Mouse (Mus musculus) lung, embryonic 15.5 days (tissue): ENCODE data around the gene Cd2bp2. TPM values are rescaled to one million over a fixed set of nuclear protein-coding genes. Genes with fewer than 3 reads are reported as not detected.

Experiments
- ATAC-seq: fragments of 200-750 bp; cut with Nextera tagmentation; 2 replicates; pipeline ENCODE4 v1.8.0; 2017; ENCODE audit warnings: moderate number of reproducible peaks, borderline replicate concordance; ENCODE audit not compliant: low FRiP score, low TSS enrichment; ENCODE audit errors: extremely low read depth
- H3K27ac ChIP-seq: fragments of 300-500 bp; sonication (generic); 2 replicates; pipeline ENCODE4 v1.5.1; 2015; ENCODE audit warnings: moderate library complexity, mild to moderate bottlenecking, inconsistent platforms
- H3K27me3 ChIP-seq: fragments of 300-500 bp; sonication (generic); 2 replicates; pipeline ENCODE4 v1.6.1; 2015; ENCODE audit warnings: inconsistent platforms
- H3K36me3 ChIP-seq: fragments of 300-500 bp; sonication (generic); 2 replicates; pipeline ENCODE4 v1.6.1; 2015; ENCODE audit warnings: inconsistent platforms
- H3K4me1 ChIP-seq: fragments of 300-500 bp; sonication (generic); 2 replicates; pipeline ENCODE4 v1.6.1; 2015; ENCODE audit warnings: inconsistent platforms
- H3K4me2 ChIP-seq: fragments of 300-500 bp; sonication (generic); 2 replicates; pipeline ENCODE4 v1.6.1; 2015; ENCODE audit warnings: inconsistent platforms, mild to moderate bottlenecking, moderate library complexity
- H3K4me3 ChIP-seq: fragments of 300-500 bp; sonication (generic); 2 replicates; pipeline ENCODE4 v1.5.1; 2015; ENCODE audit warnings: mild to moderate bottlenecking, inconsistent platforms
- H3K9ac ChIP-seq: fragments of 300-500 bp; sonication (generic); 2 replicates; pipeline ENCODE4 v1.6.1; 2015; ENCODE audit warnings: inconsistent platforms
- H3K9me3 ChIP-seq: fragments of 300-500 bp; sonication (generic); 2 replicates; pipeline ENCODE4 v1.6.1; 2016; ENCODE audit warnings: inconsistent platforms
- WGBS: fragments of 180-500 bp; shearing (Covaris S2); methylation state at CpG from one replicate; pipeline ENCODE4 v1.1.7; 2015; 5-methylcytosine and 5-hydroxymethylcytosine counted together
- polyA plus RNA-seq: library from polyadenylated mRNA; unstranded; fragments of >200 nt; fragmentation: Nextera tagmentation; extraction: Ambion mirVana; gene quantifications from 2 replicates; pipeline ENCODE4 v1.2.1, GENCODE M21; 2015

The Cd2bp2 gene
- 61.7 and 63.6 TPM in 2 replicates for polyA plus RNA-seq

- Histone ChIP-seq H3K9ac (peak within 1 kb of the TSS; percentile 60), H3K4me2 (peak within 1 kb of the TSS; percentile 73), H3K9me3 (no peaks in the 10 kb centered on the region), H3K27me3 (no peaks in the 10 kb centered on the region), H3K4me1 (peaks cover 20% of the 10 kb centered on the region), H3K4me3 (peak within 1 kb of the TSS; percentile 70), H3K27ac (peak within 1 kb of the TSS; percentile 87), H3K36me3 (peaks cover 74% of the 10 kb centered on the region)
- under 1% methylated on average over 51 of the region's 51 CpGs for WGBS
- peak; percentile 94 for ATAC-seq
Measured at GRCm38 (mm10) chr7:127195544-127196295, at the start of gene Cd2bp2. Gene Cd2bp2 (minus strand): TSS chr7:127196050.

- H3K9ac ChIP-seq = peak overlapping the region; percentile 95
- H3K36me3 ChIP-seq = peaks cover 14% of the 10 kb centered on the region
- WGBS = 9% methylated on average over 27 of the region's 33 CpGs
- H3K4me2 ChIP-seq = peak overlapping the region; percentile 83
- peaks cover 26% of the 10 kb centered on the region for H3K4me1 ChIP-seq
- peak overlapping the region; percentile 94 for H3K27ac ChIP-seq
- no peaks in the 10 kb centered on the region for H3K9me3 ChIP-seq
- peak overlapping the region; percentile 92 for H3K4me3 ChIP-seq
- ATAC-seq = peak; percentile 85
- no peaks in the 10 kb centered on the region for H3K27me3 ChIP-seq
Measured at GRCm38 (mm10) chr7:127244658-127245510, 49.0 kb upstream of the Cd2bp2 start.

DNA sequence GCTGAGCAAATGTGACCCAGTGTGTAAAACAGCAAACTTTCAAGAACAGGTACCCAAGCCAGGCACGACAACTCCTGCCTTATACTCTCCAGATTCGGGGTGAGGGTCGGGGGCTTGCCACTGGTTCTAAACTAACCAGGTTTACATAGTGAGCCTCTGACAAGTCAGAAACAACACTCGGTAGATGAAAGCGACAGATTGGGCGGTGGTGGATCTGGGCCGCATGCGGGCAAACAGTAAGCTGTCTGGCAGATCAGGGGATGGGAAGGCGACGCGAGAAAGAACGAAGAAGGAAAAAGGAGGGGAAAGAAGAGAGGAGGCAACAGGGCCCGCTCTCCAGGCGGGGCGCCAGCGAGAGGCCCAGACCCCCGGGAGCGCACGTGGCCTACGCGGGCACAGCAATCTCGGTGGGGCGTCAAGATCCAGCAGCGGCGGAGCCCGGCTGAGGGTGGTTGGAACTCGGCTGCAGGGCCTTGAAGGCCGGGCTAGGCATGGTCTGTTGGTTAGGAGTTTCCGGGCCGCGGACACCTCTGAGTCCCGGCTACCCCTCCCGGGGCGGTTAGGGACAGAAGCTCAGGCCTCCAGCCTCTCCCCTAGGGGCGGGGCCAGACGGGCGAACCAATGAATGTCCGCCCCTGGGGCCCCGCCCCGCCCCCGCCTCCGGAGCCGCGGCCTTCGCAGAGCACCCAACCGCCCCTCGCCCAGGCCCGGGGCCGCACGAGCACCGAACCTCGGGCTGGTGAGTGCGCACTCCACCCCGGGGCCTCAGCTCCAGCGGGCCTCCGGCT lies 48.2 kb upstream of the Cd2bp2 start, which contains the start of gene Zfp771:
Zfp771 (plus strand) TSS at position 405 of the 788 bp plus-strand sequence.
- under 1% methylated on average over 53 of the region's 56 CpGs for WGBS
- peak within 1 kb of the TSS; percentile 94 for H3K27ac ChIP-seq
- peak within 1 kb of the TSS; percentile 92 for H3K4me3 ChIP-seq
- H3K27me3 ChIP-seq = no peaks in the 10 kb centered on the region
- no peaks in the 10 kb centered on the region for H3K9me3 ChIP-seq
- peaks cover 11% of the 10 kb centered on the region for H3K36me3 ChIP-seq
- H3K4me2 ChIP-seq = peak within 1 kb of the TSS; percentile 83
- H3K4me1 ChIP-seq = peaks cover 26% of the 10 kb centered on the region
- peak; percentile 96 for ATAC-seq
- peak within 1 kb of the TSS; percentile 95 for H3K9ac ChIP-seq

- Histone ChIP-seq H3K27me3 (no peaks in the 10 kb centered on the region), H3K4me1 (peaks cover 26% of the 10 kb centered on the region), H3K36me3 (peaks cover 14% of the 10 kb centered on the region), H3K27ac (peak overlapping the region; percentile 94), H3K9me3 (no peaks in the 10 kb centered on the region), H3K4me2 (peak overlapping the region; percentile 83), H3K9ac (peak overlapping the region; percentile 95), H3K4me3 (peak overlapping the region; percentile 92)
- WGBS = 36% methylated on average over 2 of the region's 2 CpGs
- no peak for ATAC-seq
Measured at GRCm38 (mm10) chr7:127243361-127243867, 47.6 kb upstream of the Cd2bp2 start.

- Histone ChIP-seq H3K4me2 (peak overlapping the region; percentile 66), H3K9me3 (no peaks in the 10 kb centered on the region), H3K4me1 (peaks cover 32% of the 10 kb centered on the region), H3K4me3 (no peak overlapping the region), H3K9ac (0 out of 2 replicates have a peak overlapping the region, but pooled peaks have one; percentile 7), H3K27ac (no peak overlapping the region), H3K36me3 (peaks cover 51% of the 10 kb centered on the region), H3K27me3 (no peaks in the 10 kb centered on the region)
- 95% methylated on average over 2 of the region's 2 CpGs for WGBS
- ATAC-seq = no peak
Measured at GRCm38 (mm10) chr7:127234777-127235176, 38.9 kb upstream of the Cd2bp2 start.

- WGBS = 1% methylated on average over 9 of the region's 9 CpGs
Measured at GRCm38 (mm10) chr7:127233765-127234164, 37.9 kb upstream of the Cd2bp2 start.

DNA sequence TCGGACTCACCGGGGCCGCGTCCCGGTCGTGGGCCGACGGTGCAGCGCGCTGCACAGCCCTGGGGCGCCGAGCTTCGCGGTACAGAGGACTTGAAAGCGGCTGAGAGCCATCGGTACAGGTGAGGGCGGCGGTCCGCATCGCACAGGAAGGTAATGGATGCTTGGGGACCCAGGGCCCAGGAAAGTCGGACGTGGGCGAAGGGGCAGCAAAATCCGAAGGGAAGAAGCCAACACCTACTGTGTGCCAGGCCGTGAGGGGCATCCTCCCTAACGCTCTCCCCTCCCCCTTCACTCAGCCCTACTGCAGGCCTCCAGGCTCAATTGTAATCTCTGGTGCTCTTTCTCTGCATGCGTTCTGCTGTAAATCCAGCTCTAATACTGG lies 37.5 kb upstream of the Cd2bp2 start:
- Histone ChIP-seq H3K4me2 (peak overlapping the region; percentile 66), H3K36me3 (peaks cover 49% of the 10 kb centered on the region), H3K27ac (peak overlapping the region; percentile 99), H3K4me1 (peaks cover 33% of the 10 kb centered on the region), H3K9me3 (no peaks in the 10 kb centered on the region), H3K9ac (peak overlapping the region; percentile 94), H3K27me3 (no peaks in the 10 kb centered on the region), H3K4me3 (peak overlapping the region; percentile 95)
- under 1% methylated on average over 27 of the region's 27 CpGs for WGBS
- peak; percentile 24; the same call in 1 of the 2 replicates for ATAC-seq

More at GRCm38 (mm10) chr7:127233765-127234164, 37.9 kb upstream of the Cd2bp2 start:
- H3K27ac ChIP-seq = peak overlapping the region; percentile 99
- H3K36me3 ChIP-seq = peaks cover 53% of the 10 kb centered on the region
- peaks cover 33% of the 10 kb centered on the region for H3K4me1 ChIP-seq
- peak overlapping the region; percentile 95 for H3K4me3 ChIP-seq
- peak overlapping the region; percentile 66 for H3K4me2 ChIP-seq
- ATAC-seq = no peak
- H3K9ac ChIP-seq = peak overlapping the region; percentile 94
- no peaks in the 10 kb centered on the region for H3K27me3 ChIP-seq
- H3K9me3 ChIP-seq = no peaks in the 10 kb centered on the region

GRCm38 (mm10) chr7:127232622-127233367 lies 36.9 kb upstream of the Cd2bp2 start, which contains the start of the genes Zfp553 and Sept1:
Gene Zfp553 (plus strand): TSS chr7:127233061.
Gene Sept1 (minus strand): TSS chr7:127233130.
- ATAC-seq = peak; percentile 92
- WGBS = under 1% methylated on average over 64 of the region's 64 CpGs
- H3K4me2 ChIP-seq = peak within 1 kb of the TSS; percentile 66
- no peaks in the 10 kb centered on the region for H3K27me3 ChIP-seq
- no peaks in the 10 kb centered on the region for H3K9me3 ChIP-seq
- H3K9ac ChIP-seq = peak within 1 kb of the TSS; percentile 94
- peak within 1 kb of the TSS; percentile 99 for H3K27ac ChIP-seq
- H3K36me3 ChIP-seq = peaks cover 43% of the 10 kb centered on the region
- peaks cover 33% of the 10 kb centered on the region for H3K4me1 ChIP-seq
- H3K4me3 ChIP-seq = peak within 1 kb of the TSS; percentile 95

DNA sequence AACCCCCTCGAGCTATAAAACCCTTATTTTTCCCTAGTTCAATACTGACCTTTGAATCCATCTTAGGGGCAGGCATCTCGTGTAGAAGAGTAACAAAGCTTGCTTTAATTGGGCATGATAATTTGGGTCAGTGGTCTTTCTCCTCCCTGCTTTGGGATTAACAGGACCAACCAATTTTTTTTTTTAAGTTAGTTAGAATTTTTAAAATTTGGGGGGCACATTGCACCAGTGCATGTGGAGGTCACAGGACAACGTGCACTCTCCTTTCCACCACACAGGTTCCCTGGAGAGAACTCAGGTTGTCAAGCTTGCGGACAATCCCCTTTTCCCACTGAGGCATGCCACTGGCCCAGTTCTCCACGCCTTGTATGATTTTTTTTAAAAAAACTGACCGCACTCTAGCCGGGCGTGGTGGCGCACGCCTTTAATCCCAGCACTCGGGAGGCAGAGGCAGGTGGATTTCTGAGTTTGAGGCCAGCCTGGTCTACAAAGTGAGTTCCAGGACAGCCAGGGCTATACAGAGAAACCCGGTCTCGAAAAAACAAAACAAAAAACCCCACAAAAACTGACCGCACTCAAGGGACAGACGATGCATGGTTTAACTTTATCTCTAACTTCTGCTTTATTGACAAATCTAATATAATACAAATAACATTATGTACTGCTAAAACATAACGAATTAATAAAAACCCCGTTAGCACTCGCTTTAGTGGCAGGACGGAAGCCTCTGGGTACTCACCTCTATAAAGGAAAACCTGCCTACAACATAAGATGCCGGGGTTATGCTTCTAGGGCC lies 36.2 kb upstream of the Cd2bp2 start:
- Histone ChIP-seq H3K27ac (peak overlapping the region; percentile 99), H3K36me3 (peaks cover 35% of the 10 kb centered on the region), H3K9me3 (no peaks in the 10 kb centered on the region), H3K9ac (peak overlapping the region; percentile 94), H3K4me2 (peak overlapping the region; percentile 66), H3K4me1 (peaks cover 33% of the 10 kb centered on the region), H3K4me3 (peak overlapping the region; percentile 95), H3K27me3 (no peaks in the 10 kb centered on the region)
- WGBS = 2% methylated on average over 20 of the region's 20 CpGs
- ATAC-seq = no peak

DNA sequence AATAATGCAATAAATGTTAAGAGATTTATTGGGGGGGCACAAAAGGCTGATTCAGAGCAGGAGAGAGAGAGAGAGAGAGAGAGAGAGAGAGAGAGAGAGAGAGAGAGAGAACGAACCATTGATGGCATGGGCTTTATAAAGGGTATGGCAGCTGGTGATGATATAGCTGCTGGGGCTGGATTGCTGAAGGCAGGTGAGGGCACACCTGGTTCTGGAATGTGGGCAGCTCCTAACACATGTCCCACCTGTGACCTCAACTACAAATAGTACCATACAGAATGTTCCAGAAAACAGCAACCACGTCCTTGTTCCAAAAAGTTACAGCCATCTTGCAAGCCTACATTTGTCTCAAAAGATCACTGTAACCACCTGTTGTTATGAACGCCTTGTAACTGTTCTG lies 35.5 kb upstream of the Cd2bp2 start:
- ATAC-seq = no peak

More for the DNA sequence above, 35.5 kb upstream of the Cd2bp2 start:
- no peaks in the 10 kb centered on the region for H3K27me3 ChIP-seq
- no peaks in the 10 kb centered on the region for H3K9me3 ChIP-seq
- no peak overlapping the region for H3K27ac ChIP-seq
- H3K4me2 ChIP-seq = peak overlapping the region; percentile 66
- H3K36me3 ChIP-seq = peaks cover 29% of the 10 kb centered on the region
- H3K9ac ChIP-seq = peak overlapping the region; percentile 94
- H3K4me1 ChIP-seq = peaks cover 33% of the 10 kb centered on the region
- H3K4me3 ChIP-seq = peak overlapping the region; percentile 95
- WGBS = 42% methylated on average over 3 of the region's 3 CpGs
